Mouse (Mus musculus) embryonic facial prominence, embryonic 10.5 days (tissue): ENCODE results near the gene Gpr45. TPM values are rescaled to one million over a fixed set of nuclear protein-coding genes. Genes with fewer than 3 reads are reported as not detected.
"Not testable (repeated sequence)": the region's sequence is repeated elsewhere in the genome, so short reads cannot be mapped to it uniquely, and the experiment has no call there.

Source experiments
- DNase-seq: peaks from one replicate; pipeline ENCODE4 v3.0.0-alpha.2; 2017; ENCODE audit warnings: low spot score
- H3K27ac ChIP-seq: fragments of 300-500 bp; sonication (generic); replicated peaks from 2 replicates; pipeline ENCODE4 v1.5.1; 2016; ENCODE audit warnings: mild to moderate bottlenecking
- H3K27me3 ChIP-seq: fragments of 300-500 bp; sonication (generic); replicated peaks from 2 replicates; pipeline ENCODE4 v1.6.1; 2016; ENCODE audit warnings: low read depth, mild to moderate bottlenecking; ENCODE audit not compliant: poor library complexity, severe bottlenecking
- H3K36me3 ChIP-seq: fragments of 300-500 bp; sonication (generic); replicated peaks from 2 replicates; pipeline ENCODE4 v1.6.1; 2016; ENCODE audit warnings: mild to moderate bottlenecking, moderate library complexity
- H3K4me1 ChIP-seq: fragments of 300-500 bp; sonication (generic); 2 replicates; pipeline ENCODE4 v1.6.1; 2016
- H3K4me3 ChIP-seq: fragments of 300-500 bp; sonication (generic); 2 replicates; pipeline ENCODE4 v1.5.1; 2016; ENCODE audit warnings: mild to moderate bottlenecking, moderate library complexity
- H3K9me3 ChIP-seq: fragments of 300-500 bp; sonication (generic); 2 replicates; pipeline ENCODE4 v1.6.1; 2016; ENCODE audit warnings: mild to moderate bottlenecking
- WGBS: fragments of 180-500 bp; shearing (Covaris S2); methylation state at CpG from one replicate; pipeline ENCODE4 v1.1.7; 2016; 5-methylcytosine and 5-hydroxymethylcytosine counted together
- polyA plus RNA-seq: library from polyadenylated mRNA; unstranded; fragments of >200 nt; fragmentation: Nextera tagmentation; extraction: Ambion mirVana; gene quantifications from 2 replicates; pipeline ENCODE4 v1.2.1, GENCODE M21; 2016

Gene Gpr45
- polyA plus RNA-seq, 1 experiment from 2014 or later = 14.7 TPM

DNA sequence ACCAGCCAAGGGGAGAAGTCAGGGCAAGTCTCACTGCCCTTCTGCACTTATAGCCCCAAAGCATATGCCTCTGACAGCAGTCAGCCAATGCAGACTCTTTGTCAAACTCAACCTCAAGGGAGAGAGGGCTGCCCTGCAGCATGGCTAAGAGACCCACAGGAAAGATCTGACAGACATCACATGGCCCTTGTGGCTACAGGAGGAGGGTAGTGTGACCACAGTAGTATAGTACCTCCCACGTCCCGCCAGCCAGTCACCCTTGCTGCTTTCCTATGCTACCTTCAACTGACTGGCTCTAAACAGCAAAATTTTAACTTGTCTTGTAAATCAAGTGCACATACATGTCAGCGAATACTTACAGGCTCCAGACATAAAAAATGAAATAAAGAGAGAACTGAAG is 31.4 kb downstream of the Gpr45 start:
- no peaks in the 10 kb centered on the region for H3K27me3 ChIP-seq
- H3K27ac ChIP-seq = no peak overlapping the region
- DNase-seq = no peak
- WGBS = 82% methylated on average over 3 of the region's 3 CpGs
- H3K36me3 ChIP-seq = no peaks in the 10 kb centered on the region
- H3K9me3 ChIP-seq = no peaks in the 10 kb centered on the region
- H3K4me1 ChIP-seq = no peaks in the 10 kb centered on the region; the same call in 1 of the 2 replicates
- H3K4me3 ChIP-seq = no peak overlapping the region

- Histone ChIP-seq H3K27me3 (no peaks in the 10 kb centered on the region), H3K27ac (no peak overlapping the region), H3K4me1 (no peaks in the 10 kb centered on the region; the same call in 1 of the 2 replicates), H3K36me3 (no peaks in the 10 kb centered on the region), H3K4me3 (no peak overlapping the region), H3K9me3 (no peaks in the 10 kb centered on the region)
- no peak for DNase-seq
- WGBS = 86% methylated on average over 2 of the region's 2 CpGs
Observed at GRCm38 (mm10) chr1:42988996-42989395, 36.3 kb downstream of the Gpr45 start.

- WGBS = 52% methylated on average over 13 of the region's 13 CpGs
Observed at GRCm38 (mm10) chr1:43006051-43006514, 53.4 kb downstream of the Gpr45 start.

GRCm38 (mm10) chr1:43006524-43006923 is 53.9 kb downstream of the Gpr45 start:
- Histone ChIP-seq H3K36me3 (no peaks in the 10 kb centered on the region), H3K9me3 (no peaks in the 10 kb centered on the region; the same call in 1 of the 2 replicates), H3K4me3 (no peak overlapping the region), H3K27ac (no peak overlapping the region; the same call in 1 of the 2 replicates), H3K4me1 (peaks cover 19% of the 10 kb centered on the region), H3K27me3 (no peaks in the 10 kb centered on the region)
- DNase-seq = no peak
- WGBS = 88% methylated on average over 4 of the region's 4 CpGs

More at GRCm38 (mm10) chr1:43006051-43006514, 53.4 kb downstream of the Gpr45 start:
- no peaks in the 10 kb centered on the region for H3K36me3 ChIP-seq
- H3K4me1 ChIP-seq = peaks cover 19% of the 10 kb centered on the region
- no peak overlapping the region for H3K4me3 ChIP-seq
- DNase-seq = peak; percentile 35
- H3K27ac ChIP-seq = no peak overlapping the region; the same call in 1 of the 2 replicates
- no peaks in the 10 kb centered on the region for H3K27me3 ChIP-seq
- no peaks in the 10 kb centered on the region; the same call in 1 of the 2 replicates for H3K9me3 ChIP-seq

GRCm38 (mm10) chr1:43010461-43010860 is 57.8 kb downstream of the Gpr45 start:
- peaks cover 16% of the 10 kb centered on the region for H3K4me1 ChIP-seq
- H3K4me3 ChIP-seq = no peak overlapping the region
- H3K27ac ChIP-seq = peak overlapping the region; percentile 57; the same call in 1 of the 2 replicates
- no peaks in the 10 kb centered on the region; the same call in 1 of the 2 replicates for H3K9me3 ChIP-seq
- H3K27me3 ChIP-seq = no peaks in the 10 kb centered on the region
- WGBS = 54% methylated on average over 4 of the region's 4 CpGs
- DNase-seq = peak; percentile 51
- H3K36me3 ChIP-seq = no peaks in the 10 kb centered on the region

DNA sequence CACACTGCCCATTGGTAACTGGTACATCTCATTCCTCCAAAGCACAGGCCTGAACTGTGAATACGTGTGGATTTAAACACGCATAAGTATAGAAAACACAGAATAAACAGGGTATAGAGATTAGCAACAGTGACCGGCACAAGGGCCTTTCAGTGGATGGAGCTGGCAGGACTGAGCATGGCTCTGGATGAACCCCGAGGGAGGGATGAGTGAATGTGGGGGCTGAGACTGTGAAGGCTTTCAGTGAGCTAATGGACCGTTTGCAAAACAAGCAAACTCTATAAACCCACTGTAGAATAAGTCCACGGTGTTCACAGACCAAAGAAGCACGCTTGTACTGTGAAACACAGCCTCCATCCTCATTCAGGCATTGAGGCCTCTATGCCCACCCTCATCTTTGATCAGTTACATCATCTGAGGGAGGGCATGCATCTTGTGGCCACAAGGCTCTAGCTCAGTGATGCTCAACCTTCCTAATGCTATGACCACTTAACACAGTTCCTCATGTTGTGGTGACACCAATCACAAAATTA is 62.5 kb downstream of the Gpr45 start:
- not testable (repeated sequence) for H3K27ac ChIP-seq, DNase-seq, H3K36me3 ChIP-seq, H3K27me3 ChIP-seq, H3K4me3 ChIP-seq, H3K9me3 ChIP-seq
- peaks cover 21% of the 10 kb centered on the region for H3K4me1 ChIP-seq
- WGBS = 88% methylated on average over 7 of the region's 7 CpGs

DNA sequence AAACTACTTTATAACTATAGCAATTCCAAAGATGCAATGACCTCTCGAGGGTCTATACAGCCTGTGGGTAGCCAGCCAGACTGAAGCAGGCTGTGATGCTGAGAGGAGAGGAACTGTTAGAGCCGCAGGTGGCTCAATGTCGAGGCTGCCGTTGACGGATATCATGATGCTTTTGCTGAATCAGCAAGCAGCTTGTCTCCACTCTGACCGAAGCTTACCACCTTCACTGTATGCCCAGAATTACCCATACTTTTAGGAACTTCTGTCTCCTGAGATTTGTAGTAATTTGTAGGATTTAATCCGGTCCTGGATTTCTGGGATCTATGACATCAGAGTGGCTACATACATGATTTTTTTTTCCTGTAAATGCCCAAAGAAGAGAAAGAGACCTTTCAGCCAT is 83.3 kb downstream of the Gpr45 start:
- no peak overlapping the region for H3K4me3 ChIP-seq
- H3K27ac ChIP-seq = no peak overlapping the region

GRCm38 (mm10) chr1:43042271-43042670 is 89.6 kb downstream of the Gpr45 start:
- Histone ChIP-seq H3K4me1 (peaks cover 7% of the 10 kb centered on the region; the same call in 1 of the 2 replicates), H3K27me3 (no peaks in the 10 kb centered on the region), H3K4me3 (no peak overlapping the region), H3K36me3 (no peaks in the 10 kb centered on the region), H3K27ac (no peak overlapping the region), H3K9me3 (no peaks in the 10 kb centered on the region)
- 55% methylated on average over 6 of the region's 6 CpGs for WGBS
- DNase-seq = no peak

More for the DNA sequence above, 83.3 kb downstream of the Gpr45 start:
- Histone ChIP-seq H3K9me3 (no peaks in the 10 kb centered on the region), H3K36me3 (no peaks in the 10 kb centered on the region), H3K4me1 (no peaks in the 10 kb centered on the region), H3K27me3 (no peaks in the 10 kb centered on the region)
- WGBS = 88% methylated on average over 7 of the region's 7 CpGs
- no peak for DNase-seq

- peaks cover 20% of the 10 kb centered on the region for H3K36me3 ChIP-seq
- DNase-seq = no peak
- H3K9me3 ChIP-seq = no peaks in the 10 kb centered on the region
- H3K4me1 ChIP-seq = peaks cover 7% of the 10 kb centered on the region; the same call in 1 of the 2 replicates
- no peak overlapping the region for H3K27ac ChIP-seq
- H3K27me3 ChIP-seq = no peaks in the 10 kb centered on the region
- WGBS = 72% methylated on average over 14 of the region's 14 CpGs
- no peak overlapping the region for H3K4me3 ChIP-seq
Observed at GRCm38 (mm10) chr1:43045204-43045982, 92.7 kb downstream of the Gpr45 start.

DNA sequence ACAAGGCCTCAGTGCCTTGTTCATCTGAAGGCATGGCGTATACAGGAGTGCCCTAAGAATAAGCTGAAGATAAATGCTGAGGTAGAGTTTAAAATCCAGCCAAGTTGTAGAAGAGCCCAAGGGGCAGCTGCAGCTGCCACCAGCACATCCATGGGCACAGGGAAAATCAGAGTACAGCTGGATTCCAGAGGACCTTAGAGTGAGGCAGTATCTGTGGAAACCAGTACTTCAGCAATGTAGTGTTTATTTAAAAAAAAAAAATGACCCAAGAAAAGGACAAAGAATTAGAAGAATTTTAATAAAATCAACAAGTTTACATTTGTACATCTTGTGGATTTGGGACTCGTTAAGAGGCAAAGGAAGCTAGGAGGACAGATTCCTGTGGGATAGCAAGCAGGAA is 94.3 kb downstream of the Gpr45 start:
- Histone ChIP-seq H3K4me1 (peaks cover 7% of the 10 kb centered on the region; the same call in 1 of the 2 replicates), H3K27me3 (no peaks in the 10 kb centered on the region), H3K9me3 (no peaks in the 10 kb centered on the region), H3K27ac (no peak overlapping the region), H3K36me3 (peaks cover 36% of the 10 kb centered on the region), H3K4me3 (no peak overlapping the region)
- no peak for DNase-seq
- WGBS = 87% methylated on average over 2 of the region's 2 CpGs

DNA sequence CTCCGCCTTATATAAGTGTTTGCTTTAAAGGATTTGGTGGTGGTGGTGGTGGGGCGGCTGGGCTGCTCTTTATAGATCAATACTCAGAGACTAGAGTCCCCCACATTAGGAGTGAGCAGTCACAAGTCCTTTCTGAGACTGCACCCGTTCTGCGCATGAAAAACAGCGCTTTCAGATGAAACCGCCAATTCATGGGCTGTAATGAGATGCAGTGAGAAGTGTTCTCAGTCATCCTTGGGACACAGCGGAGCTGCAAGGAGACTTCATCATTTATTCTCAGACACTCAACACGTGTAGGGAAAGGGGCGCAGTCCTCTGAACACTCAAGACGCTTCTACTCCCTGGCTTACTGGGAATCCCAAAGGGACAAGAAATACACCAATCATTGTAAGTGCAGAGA is 95.1 kb downstream of the Gpr45 start:
- H3K27me3 ChIP-seq = no peaks in the 10 kb centered on the region
- H3K9me3 ChIP-seq = no peaks in the 10 kb centered on the region
- H3K36me3 ChIP-seq = peaks cover 42% of the 10 kb centered on the region
- 88% methylated on average over 10 of the region's 10 CpGs for WGBS
- no peak overlapping the region for H3K4me3 ChIP-seq
- peaks cover 7% of the 10 kb centered on the region; the same call in 1 of the 2 replicates for H3K4me1 ChIP-seq
- no peak overlapping the region for H3K27ac ChIP-seq
- no peak for DNase-seq

- Histone ChIP-seq H3K27ac (no peak overlapping the region), H3K27me3 (no peaks in the 10 kb centered on the region), H3K4me3 (no peak overlapping the region), H3K9me3 (no peaks in the 10 kb centered on the region), H3K4me1 (no peaks in the 10 kb centered on the region), H3K36me3 (peaks cover 78% of the 10 kb centered on the region)
- DNase-seq = no peak
- WGBS = 88% methylated on average over 5 of the region's 5 CpGs
Observed at GRCm38 (mm10) chr1:43051903-43052302, 99.2 kb downstream of the Gpr45 start.
